Mouse (Mus musculus) spleen, embryonic (tissue): ENCODE results near the gene Clasp1.

Experiments used
- CTCF ChIA-PET: fragments of 350-600 bp; sonication (Branson Sonifier 250); formaldehyde crosslinking; loops from one replicate; lab custom pipeline; 2022; lab: Charles Lee

Clasp1 gene

GRCm38 (mm10) chr1:118492811-118493210 is 104.0 kb downstream of the Clasp1 start:
- CTCF ChIA-PET: no interaction called here

DNA sequence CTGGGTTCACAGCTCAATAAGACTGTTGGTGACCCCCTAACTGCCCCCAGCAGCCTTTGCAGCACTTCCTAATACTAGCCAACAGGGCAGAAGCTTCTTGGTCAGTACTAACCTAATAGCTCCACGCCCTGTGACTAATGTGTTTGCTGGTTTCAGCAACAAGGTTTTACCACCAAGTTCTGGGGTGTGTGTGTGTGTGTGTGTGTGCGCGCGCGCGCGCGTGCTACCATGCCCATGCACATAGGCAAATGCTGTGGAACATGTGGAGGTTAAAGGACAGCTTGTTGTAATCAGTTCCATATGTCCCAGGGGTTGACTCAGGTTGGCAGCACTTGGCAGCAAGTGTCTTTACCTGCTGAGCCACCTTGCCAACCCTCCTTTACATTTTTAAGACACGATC is 105.7 kb downstream of the Clasp1 start:
- CTCF ChIA-PET: no interaction called here

DNA sequence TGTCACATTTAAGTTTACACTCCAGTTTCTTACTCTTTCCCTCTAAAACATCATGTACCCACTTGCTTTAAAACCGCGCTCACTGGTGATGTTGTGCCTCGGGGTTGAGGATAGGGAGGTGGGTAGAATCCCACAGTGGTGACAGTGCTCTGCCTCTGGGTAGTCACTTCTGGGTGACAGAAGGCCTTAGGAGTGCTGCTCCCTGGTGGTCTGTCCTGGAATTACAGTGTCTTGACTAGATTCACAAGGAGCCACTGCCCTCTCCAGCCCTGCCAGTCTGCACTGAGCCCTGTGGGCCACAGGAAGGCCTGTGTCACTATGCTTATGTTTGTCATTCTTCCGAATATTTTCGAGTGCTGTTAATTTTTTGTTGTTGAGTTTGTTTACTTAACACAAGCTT is 109.5 kb downstream of the Clasp1 start:
- CTCF ChIA-PET: interaction anchor here (0.6 kb wide), 1 partner anchor 22 kb away, joined by 3 read pairs; no protein-coding TSS in a partner anchor

DNA sequence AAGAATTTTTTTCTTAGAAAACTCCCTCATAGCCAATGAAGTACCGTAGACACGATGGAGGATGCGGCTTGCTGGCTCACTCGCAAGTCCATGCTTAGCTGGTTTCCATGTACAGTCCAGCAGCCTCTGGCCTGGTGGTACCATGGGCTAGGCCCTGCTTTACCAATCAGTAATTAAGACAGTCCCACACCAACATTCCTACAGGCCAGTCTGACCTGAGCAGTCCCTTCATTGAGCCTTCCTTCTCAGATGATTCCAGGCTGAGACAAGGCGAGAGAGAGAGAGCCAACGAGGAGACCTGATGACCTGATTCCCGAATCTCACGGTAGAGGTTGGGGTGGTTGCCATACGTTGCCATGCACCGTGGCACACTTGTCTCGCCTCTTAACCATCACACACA is 111.7 kb downstream of the Clasp1 start:
- CTCF ChIA-PET: no interaction called here

GRCm38 (mm10) chr1:118501691-118502090 is 112.8 kb downstream of the Clasp1 start:
- CTCF ChIA-PET: no interaction called here

- CTCF ChIA-PET: no interaction called here
These were observed 116.9 kb downstream of the Clasp1 start for GRCm38 (mm10) chr1:118505746-118506145.

GRCm38 (mm10) chr1:118510996-118511395 is 122.1 kb downstream of the Clasp1 start:
- CTCF ChIA-PET: no interaction called here

GRCm38 (mm10) chr1:118511738-118512530 is 123.1 kb downstream of the Clasp1 start:
- CTCF ChIA-PET: no interaction called here

GRCm38 (mm10) chr1:118516256-118516655 is 127.4 kb downstream of the Clasp1 start:
- CTCF ChIA-PET: no interaction called here

DNA sequence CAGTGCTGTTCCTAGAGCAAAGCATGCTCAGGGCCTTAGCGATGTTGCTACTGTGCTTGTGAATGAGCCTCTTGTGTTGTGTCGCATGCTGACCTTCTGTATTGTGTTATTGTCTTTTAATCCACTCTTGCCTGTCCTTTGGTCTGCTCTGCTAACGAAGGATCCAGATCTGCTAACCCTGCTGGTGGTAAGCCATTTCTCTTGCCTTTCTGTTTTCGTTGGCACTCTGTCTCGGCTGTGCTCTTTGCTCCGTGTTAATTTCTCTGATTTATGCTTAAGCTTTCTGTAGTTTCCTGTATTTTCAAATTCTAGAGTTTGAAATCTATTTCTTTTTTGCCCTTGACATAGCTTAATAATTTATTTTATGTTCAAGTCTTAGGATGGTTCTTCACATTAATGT is 134.3 kb downstream of the Clasp1 start:
- CTCF ChIA-PET: no interaction called here

GRCm38 (mm10) chr1:118525336-118525735 is 136.5 kb downstream of the Clasp1 start:
- CTCF ChIA-PET: interaction anchor here (0.8 kb wide), 1 partner anchor 51 kb away, joined by 3 read pairs; no protein-coding TSS in a partner anchor

DNA sequence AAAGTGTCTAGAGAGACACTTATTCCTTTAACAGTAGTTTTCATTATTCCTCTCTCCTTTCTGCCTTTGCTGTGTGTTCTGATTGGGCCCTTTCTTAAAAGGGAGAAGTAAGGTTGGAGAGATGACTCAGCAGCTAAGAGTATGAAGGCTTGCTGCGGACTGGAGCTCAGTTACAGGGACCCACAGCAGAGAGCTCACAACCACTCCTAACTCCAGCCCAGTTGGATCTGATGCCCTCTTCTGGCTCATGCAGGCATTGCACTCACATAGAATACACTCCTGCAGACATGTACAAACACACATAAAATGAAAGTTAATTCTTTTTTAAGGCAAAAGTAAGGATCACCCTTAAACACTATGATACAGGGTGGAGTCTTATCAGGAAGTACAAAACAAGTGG is 140.4 kb downstream of the Clasp1 start:
- CTCF ChIA-PET: no interaction called here

DNA sequence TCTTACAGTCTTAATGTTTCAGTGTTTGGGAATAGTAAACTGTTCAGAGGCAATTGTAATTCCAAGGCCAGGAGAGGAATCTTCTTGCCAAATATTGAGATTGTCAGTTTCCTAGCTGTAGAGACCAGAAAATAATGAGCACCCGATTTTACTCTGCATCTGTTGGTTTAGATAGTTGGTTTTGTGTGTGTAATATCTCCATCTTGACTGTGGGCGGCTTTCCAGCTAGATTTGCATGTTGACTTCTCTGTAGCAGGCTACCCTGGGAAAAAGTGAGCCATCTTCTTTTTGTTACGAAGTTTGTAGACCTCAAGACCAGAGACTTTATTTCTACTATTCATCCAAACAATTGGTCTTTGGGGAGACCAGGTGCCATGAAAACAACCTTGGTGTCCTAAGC is 142.4 kb downstream of the Clasp1 start:
- CTCF ChIA-PET: no interaction called here

GRCm38 (mm10) chr1:118536021-118536420 is 147.2 kb downstream of the Clasp1 start:
- CTCF ChIA-PET: no interaction called here

- CTCF ChIA-PET: no interaction called here
These were observed 150.2 kb downstream of the Clasp1 start for GRCm38 (mm10) chr1:118539046-118539445.

DNA sequence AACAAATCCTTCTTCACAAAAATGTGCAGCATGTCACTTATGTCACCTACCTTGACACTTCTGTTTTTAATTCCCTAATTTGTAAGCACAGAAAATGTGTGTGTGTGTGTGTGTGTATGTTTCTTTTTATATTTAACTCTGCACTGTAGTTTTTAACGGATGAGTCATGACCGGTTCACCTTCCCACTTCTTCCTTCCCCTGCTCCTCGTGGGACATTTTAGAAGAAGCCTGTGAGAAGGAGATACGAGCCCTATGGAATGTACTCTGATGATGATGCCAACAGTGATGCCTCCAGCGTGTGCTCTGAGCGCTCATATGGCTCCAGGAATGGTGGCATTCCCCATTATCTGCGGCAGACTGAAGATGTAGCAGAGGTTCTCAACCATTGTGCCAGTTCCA is 154.0 kb downstream of the Clasp1 start:
- CTCF ChIA-PET: interaction anchor here (0.7 kb wide), 1 partner anchor 24 kb away, joined by 13 read pairs; no protein-coding TSS in a partner anchor

DNA sequence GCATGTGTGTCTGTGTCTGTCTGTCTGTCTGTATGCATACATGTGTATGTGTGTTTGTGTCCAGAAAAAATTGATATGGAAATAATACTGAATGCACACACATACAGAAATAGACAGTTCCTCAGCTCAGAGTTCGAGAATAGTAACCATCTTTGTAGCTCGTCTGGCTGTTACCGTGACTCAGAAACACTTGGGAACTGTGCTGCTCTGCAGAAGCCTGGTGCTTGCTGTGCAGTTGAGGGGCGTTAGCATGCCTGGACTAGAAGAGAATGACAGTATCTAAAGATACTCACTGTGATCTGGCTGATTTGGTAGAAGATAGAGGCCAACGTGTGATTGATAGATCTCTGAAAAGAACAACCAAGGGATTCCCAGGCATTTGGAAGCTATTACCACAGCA is 159.9 kb downstream of the Clasp1 start:
- CTCF ChIA-PET: no interaction called here

- CTCF ChIA-PET: no interaction called here
These were observed 162.3 kb downstream of the Clasp1 start for GRCm38 (mm10) chr1:118551152-118551551.

- CTCF ChIA-PET: no interaction called here
These were observed 163.2 kb downstream of the Clasp1 start for GRCm38 (mm10) chr1:118552071-118552470.

- CTCF ChIA-PET: no interaction called here
These were observed 164.2 kb downstream of the Clasp1 start for GRCm38 (mm10) chr1:118553045-118553444.

- CTCF ChIA-PET: no interaction called here
These were observed 164.6 kb downstream of the Clasp1 start for GRCm38 (mm10) chr1:118553451-118553850.

DNA sequence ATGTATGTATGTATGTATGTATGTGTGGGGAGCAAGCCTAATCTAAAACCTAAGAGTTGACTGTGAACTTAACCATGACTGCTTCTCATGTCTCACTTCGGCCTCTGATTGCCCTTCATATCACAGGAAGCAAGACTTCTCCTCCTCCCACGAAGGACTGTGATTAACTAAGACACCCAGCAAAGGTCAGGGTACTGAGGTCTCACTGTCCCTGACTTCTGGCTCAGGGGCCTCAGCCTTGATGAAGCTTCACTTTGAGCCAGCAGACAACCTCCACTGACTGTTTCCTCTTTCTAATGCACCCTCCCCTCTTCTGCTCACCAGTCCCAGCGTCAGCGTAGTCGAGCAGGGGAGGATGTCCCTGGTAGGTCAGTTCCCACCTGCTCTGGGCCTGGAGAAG is 166.1 kb downstream of the Clasp1 start:
- CTCF ChIA-PET: no interaction called here

- CTCF ChIA-PET: interaction anchor here (0.6 kb wide), 1 partner anchor 112 kb away, joined by 3 read pairs; no protein-coding TSS in a partner anchor
These were observed 170.9 kb downstream of the Clasp1 start for GRCm38 (mm10) chr1:118559716-118560115.
